Mouse (Mus musculus): Measurements from ENCODE around the gene Rpl38. TPM values are rescaled to one million over a fixed set of nuclear protein-coding genes. Genes with fewer than 3 reads are reported as not detected.
"Not testable (repeated sequence)": the region's sequence is repeated elsewhere in the genome, so short reads cannot be mapped to it uniquely, and the experiment has no call there.

Gene Rpl38
- polyA plus RNA-seq, 1 experiment = 2,044 TPM

- Histone ChIP-seq H3K4me3 (ENCODE audit: low read depth, low read length) (no peak overlapping the region), H3K9me3 (replicated peaks; ENCODE audit: control insufficient read depth, insufficient read depth, low read length, poor library complexity, severe bottlenecking) (no peaks in the 10 kb centered on the region), H3K36me3 (ENCODE audit: control insufficient read depth, insufficient read depth, low read length, poor library complexity, severe bottlenecking) (peaks cover 44% of the 10 kb centered on the region), H3K27ac (ENCODE audit: insufficient read depth, low read length) (peak overlapping the region; percentile 59), H3K9ac (ENCODE audit: low read depth, poor library complexity, severe bottlenecking) (peak overlapping the region; percentile 3; the same call in 1 of the 2 replicates), H3K4me1 (ENCODE audit: control insufficient read depth, insufficient read depth, low read length) (peaks cover 2% of the 10 kb centered on the region), H3K27me3 (ENCODE audit: control insufficient read depth, insufficient read depth, low read length, poor library complexity, severe bottlenecking) (no peaks in the 10 kb centered on the region)
- TF ChIP-seq POLR2A (IDR thresholded peaks at IDR 0.05; ENCODE audit: insufficient read depth, low read length) (no peak), EP300 (IDR thresholded peaks at IDR 0.05; ENCODE audit: insufficient read depth, low read depth, low read length) (no peak), CTCF (IDR thresholded peaks at IDR 0.05; ENCODE audit: low read depth, low read length) (no peak)
These were observed 5.9 kb downstream of the Rpl38 start for GRCm38 (mm10) chr11:114674180-114674579.

- not testable (repeated sequence) for H3K9ac ChIP-seq (ENCODE audit: low read depth, poor library complexity, severe bottlenecking); H3K4me3 ChIP-seq (ENCODE audit: low read depth, low read length); H3K9me3 ChIP-seq (replicated peaks; ENCODE audit: control insufficient read depth, insufficient read depth, low read length, poor library complexity, severe bottlenecking); H3K27me3 ChIP-seq (ENCODE audit: control insufficient read depth, insufficient read depth, low read length, poor library complexity, severe bottlenecking); H3K4me1 ChIP-seq (ENCODE audit: control insufficient read depth, insufficient read depth, low read length)
- peak overlapping the region; percentile 59 for H3K27ac ChIP-seq (ENCODE audit: insufficient read depth, low read length)
- peaks cover 38% of the 10 kb centered on the region for H3K36me3 ChIP-seq (ENCODE audit: control insufficient read depth, insufficient read depth, low read length, poor library complexity, severe bottlenecking)
These were observed 6.5 kb downstream of the Rpl38 start for GRCm38 (mm10) chr11:114674796-114675195.

DNA sequence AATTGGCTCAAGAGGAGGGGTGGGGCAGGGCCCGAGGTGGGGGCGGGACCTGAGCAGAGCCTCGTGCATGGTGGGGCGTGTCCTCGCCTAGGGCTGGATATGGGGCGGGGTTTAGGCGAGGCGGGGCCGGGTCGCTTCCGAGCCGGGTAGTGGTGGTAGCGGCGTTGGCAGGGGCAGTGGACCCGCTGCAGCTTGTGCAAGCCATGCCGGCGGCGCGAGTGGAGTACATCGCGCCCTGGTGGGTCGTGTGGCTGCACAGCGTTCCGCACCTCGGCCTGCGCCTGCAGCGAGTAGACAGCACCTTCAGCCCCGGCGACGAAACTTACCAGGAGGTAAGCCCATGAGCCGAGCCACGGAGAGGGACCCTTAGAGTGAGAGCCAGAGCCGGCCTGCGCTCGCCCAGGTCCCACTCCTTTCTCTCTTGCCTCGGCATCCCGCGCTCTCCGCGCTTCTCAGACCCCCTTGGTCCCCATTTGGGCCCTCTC lies 7.1 kb downstream of the Rpl38 start, which contains the start of gene Ttyh2:
TSS of gene Ttyh2 (plus strand) at position 91 of the 485 bp plus-strand sequence.
- no peaks in the 10 kb centered on the region for H3K27me3 ChIP-seq (ENCODE audit: control insufficient read depth, insufficient read depth, low read length, poor library complexity, severe bottlenecking)
- peak; percentile 72 for TF ChIP-seq EP300 (IDR thresholded peaks at IDR 0.05; ENCODE audit: insufficient read depth, low read depth, low read length)
- peak; percentile 73 for TF ChIP-seq POLR2A (IDR thresholded peaks at IDR 0.05; ENCODE audit: insufficient read depth, low read length)
- no peak for TF ChIP-seq CTCF (IDR thresholded peaks at IDR 0.05; ENCODE audit: low read depth, low read length)
- peaks cover 32% of the 10 kb centered on the region for H3K36me3 ChIP-seq (ENCODE audit: control insufficient read depth, insufficient read depth, low read length, poor library complexity, severe bottlenecking)
- peaks cover 2% of the 10 kb centered on the region for H3K4me1 ChIP-seq (ENCODE audit: control insufficient read depth, insufficient read depth, low read length)
- H3K9me3 ChIP-seq (replicated peaks; ENCODE audit: control insufficient read depth, insufficient read depth, low read length, poor library complexity, severe bottlenecking) = no peaks in the 10 kb centered on the region
- peak within 1 kb of the TSS; percentile 79 for H3K9ac ChIP-seq (ENCODE audit: low read depth, poor library complexity, severe bottlenecking)
- H3K4me3 ChIP-seq (ENCODE audit: low read depth, low read length) = peak within 1 kb of the TSS; percentile 78
- peak within 1 kb of the TSS; percentile 59 for H3K27ac ChIP-seq (ENCODE audit: insufficient read depth, low read length)

- Histone ChIP-seq H3K4me1 (ENCODE audit: control insufficient read depth, insufficient read depth, low read length) (peaks cover 2% of the 10 kb centered on the region), H3K27me3 (ENCODE audit: control insufficient read depth, insufficient read depth, low read length, poor library complexity, severe bottlenecking) (no peaks in the 10 kb centered on the region), H3K36me3 (ENCODE audit: control insufficient read depth, insufficient read depth, low read length, poor library complexity, severe bottlenecking) (peaks cover 27% of the 10 kb centered on the region), H3K9ac (ENCODE audit: low read depth, poor library complexity, severe bottlenecking) (peak overlapping the region; percentile 79), H3K4me3 (ENCODE audit: low read depth, low read length) (peak overlapping the region; percentile 78), H3K9me3 (replicated peaks; ENCODE audit: control insufficient read depth, insufficient read depth, low read length, poor library complexity, severe bottlenecking) (no peaks in the 10 kb centered on the region), H3K27ac (ENCODE audit: insufficient read depth, low read length) (no peak overlapping the region)
- TF ChIP-seq CTCF (IDR thresholded peaks at IDR 0.05; ENCODE audit: low read depth, low read length) (no peak), POLR2A (IDR thresholded peaks at IDR 0.05; ENCODE audit: insufficient read depth, low read length) (no peak), EP300 (IDR thresholded peaks at IDR 0.05; ENCODE audit: insufficient read depth, low read depth, low read length) (no peak)
These were observed 7.6 kb downstream of the Rpl38 start for GRCm38 (mm10) chr11:114675826-114676401.

GRCm38 (mm10) chr11:114676431-114676830 lies 8.1 kb downstream of the Rpl38 start:
- TF ChIP-seq CTCF (IDR thresholded peaks at IDR 0.05; ENCODE audit: low read depth, low read length) = no peak
- TF ChIP-seq POLR2A (IDR thresholded peaks at IDR 0.05; ENCODE audit: insufficient read depth, low read length) = no peak
- TF ChIP-seq EP300 (IDR thresholded peaks at IDR 0.05; ENCODE audit: insufficient read depth, low read depth, low read length) = no peak
- Histone ChIP-seq H3K4me1 (ENCODE audit: control insufficient read depth, insufficient read depth, low read length) (peaks cover 2% of the 10 kb centered on the region), H3K4me3 (ENCODE audit: low read depth, low read length) (peak overlapping the region; percentile 78), H3K27me3 (ENCODE audit: control insufficient read depth, insufficient read depth, low read length, poor library complexity, severe bottlenecking) (no peaks in the 10 kb centered on the region), H3K9ac (ENCODE audit: low read depth, poor library complexity, severe bottlenecking) (peak overlapping the region; percentile 79), H3K9me3 (replicated peaks; ENCODE audit: control insufficient read depth, insufficient read depth, low read length, poor library complexity, severe bottlenecking) (no peaks in the 10 kb centered on the region), H3K27ac (ENCODE audit: insufficient read depth, low read length) (no peak overlapping the region), H3K36me3 (ENCODE audit: control insufficient read depth, insufficient read depth, low read length, poor library complexity, severe bottlenecking) (peaks cover 22% of the 10 kb centered on the region)

GRCm38 (mm10) chr11:114676896-114677530 lies 8.7 kb downstream of the Rpl38 start:
- peak overlapping the region; percentile 78 for H3K4me3 ChIP-seq (ENCODE audit: low read depth, low read length)
- peaks cover 16% of the 10 kb centered on the region for H3K36me3 ChIP-seq (ENCODE audit: control insufficient read depth, insufficient read depth, low read length, poor library complexity, severe bottlenecking)
- no peak overlapping the region for H3K27ac ChIP-seq (ENCODE audit: insufficient read depth, low read length)
- H3K9ac ChIP-seq (ENCODE audit: low read depth, poor library complexity, severe bottlenecking) = peak overlapping the region; percentile 79
- no peak for TF ChIP-seq EP300 (IDR thresholded peaks at IDR 0.05; ENCODE audit: insufficient read depth, low read depth, low read length)
- TF ChIP-seq CTCF (IDR thresholded peaks at IDR 0.05; ENCODE audit: low read depth, low read length) = no peak
- no peak for TF ChIP-seq POLR2A (IDR thresholded peaks at IDR 0.05; ENCODE audit: insufficient read depth, low read length)
- peaks cover 2% of the 10 kb centered on the region for H3K4me1 ChIP-seq (ENCODE audit: control insufficient read depth, insufficient read depth, low read length)
- no peaks in the 10 kb centered on the region for H3K27me3 ChIP-seq (ENCODE audit: control insufficient read depth, insufficient read depth, low read length, poor library complexity, severe bottlenecking)
- H3K9me3 ChIP-seq (replicated peaks; ENCODE audit: control insufficient read depth, insufficient read depth, low read length, poor library complexity, severe bottlenecking) = no peaks in the 10 kb centered on the region
